Mouse (Mus musculus) heart, adult 2 months (tissue): ENCODE measurements at regions not wholly inside any gene's neighbourhood (a gene's known extent, or its start where the extent isn't known, plus 50 kb on each side); places are given as distances from the start of the nearest gene placed in this dataset.

Source experiments
- CTCF ChIP-seq: fragments of 200-600 bp; IDR thresholded peaks from 2 replicates; pipeline ENCODE4 v1.8.1; 2022; ENCODE audit warnings: antibody characterized with exemption, mild to moderate bottlenecking, moderate library complexity
- POLR2A ChIP-seq: fragments of 200-500 bp; IDR thresholded peaks from 2 replicates; pipeline ENCODE4 v1.6.1; 2011; ENCODE audit warnings: mild to moderate bottlenecking, low read depth, low read length, control low read depth; ENCODE audit not compliant: insufficient read depth

- TF ChIP-seq CTCF = no peak
- no peak for TF ChIP-seq POLR2A
Observed at GRCm38 (mm10) chr14:60489111-60489510, 116.1 kb downstream of the Amer2 start.
